Mouse (Mus musculus) kidney, postnatal 0 days (tissue): Measurements from ENCODE around the gene Lhx6. TPM values are rescaled to one million over a fixed set of nuclear protein-coding genes. Genes with fewer than 3 reads are reported as not detected.

ENCODE experiments used
- ATAC-seq: fragments of 200-750 bp; cut with Nextera tagmentation; replicated peaks from 2 replicates; pipeline ENCODE4 v1.8.0; 2017; ENCODE audit warnings: low read depth, moderate number of reproducible peaks, moderate TSS enrichment, moderate library complexity; ENCODE audit not compliant: low FRiP score
- DNase-seq: peaks from one replicate; pipeline ENCODE4 v3.0.0-alpha.2; 2016; ENCODE audit warnings: low spot score
- H3K27ac ChIP-seq: fragments of 300-500 bp; sonication (generic); 2 replicates; pipeline ENCODE4 v1.5.1; 2014; ENCODE audit warnings: mild to moderate bottlenecking
- H3K27me3 ChIP-seq: fragments of 300-500 bp; sonication (generic); 2 replicates; pipeline ENCODE4 v1.6.1; 2014; ENCODE audit warnings: low read length, mixed read lengths; ENCODE audit not compliant: insufficient read depth
- H3K36me3 ChIP-seq: fragments of 300-500 bp; sonication (generic); 2 replicates; pipeline ENCODE4 v1.6.1; 2014; ENCODE audit warnings: low read length, mixed read lengths; ENCODE audit not compliant: insufficient read depth
- H3K4me1 ChIP-seq: fragments of 300-500 bp; sonication (generic); replicated peaks from 2 replicates; pipeline ENCODE4 v1.6.1; 2014; ENCODE audit warnings: antibody characterized with exemption, low read length, mixed read lengths; ENCODE audit not compliant: insufficient read depth
- H3K4me2 ChIP-seq: fragments of 300-500 bp; sonication (generic); 2 replicates; pipeline ENCODE4 v1.6.1; 2014; ENCODE audit warnings: mild to moderate bottlenecking, low read length, moderate library complexity, mixed read lengths
- H3K4me3 ChIP-seq: fragments of 300-500 bp; sonication (generic); replicated peaks from 2 replicates; pipeline ENCODE4 v1.5.1; 2014; ENCODE audit warnings: low read depth, low read length
- H3K9ac ChIP-seq: fragments of 300-500 bp; sonication (generic); 2 replicates; pipeline ENCODE4 v1.6.1; 2014; ENCODE audit warnings: low read depth, low read length
- H3K9me3 ChIP-seq: fragments of 300-500 bp; sonication (generic); replicated peaks from 2 replicates; pipeline ENCODE4 v1.6.1; 2016; ENCODE audit warnings: low read length, inconsistent platforms, mixed read lengths
- CTCF ChIP-seq: IDR thresholded peaks from 2 replicates; pipeline ENCODE4 v1.5.1; 2016; ENCODE audit warnings: antibody characterized with exemption, low read depth, mild to moderate bottlenecking, moderate library complexity
- WGBS: fragments of 180-500 bp; shearing (Covaris S2); extraction: QIAGEN DNeasy Blood & Tissue Kit; methylation state at CpG from one replicate; pipeline ENCODE4 v1.1.7; 2014; 5-methylcytosine and 5-hydroxymethylcytosine counted together
- polyA plus RNA-seq: library from polyadenylated mRNA; unstranded; fragments of >200 nt; fragmentation: Nextera tagmentation; extraction: Ambion mirVana; gene quantifications from 2 replicates; pipeline ENCODE4 v1.2.1, GENCODE M21; 2015

Lhx6 gene
- polyA plus RNA-seq, 1 experiment from 2014 or later, result 1.7 TPM

- Histone ChIP-seq H3K4me1 (peaks cover 9% of the 10 kb centered on the region; the same call in 1 of the 2 replicates), H3K4me3 (peak overlapping the region; percentile 47), H3K9ac (no peak overlapping the region), H3K4me2 (peak overlapping the region; percentile 82), H3K9me3 (no peaks in the 10 kb centered on the region), H3K27ac (no peak overlapping the region), H3K36me3 (no peaks in the 10 kb centered on the region), H3K27me3 (peaks cover 83% of the 10 kb centered on the region)
- WGBS, result 1% methylated on average over 38 of the region's 38 CpGs
- no peak for ATAC-seq
- no peak for TF ChIP-seq CTCF
- DNase-seq, result no peak
Measured at GRCm38 (mm10) chr2:36103555-36104367, 1.4 kb downstream of the Lhx6 start.

GRCm38 (mm10) chr2:36103069-36103554, 2.1 kb downstream of the Lhx6 start:
- peak overlapping the region; percentile 82 for H3K4me2 ChIP-seq
- no peak for TF ChIP-seq CTCF
- no peaks in the 10 kb centered on the region for H3K9me3 ChIP-seq
- H3K36me3 ChIP-seq, result no peaks in the 10 kb centered on the region
- no peak overlapping the region for H3K27ac ChIP-seq
- DNase-seq (no peak), ATAC-seq (no peak)
- 3% methylated on average over 21 of the region's 21 CpGs for WGBS
- H3K9ac ChIP-seq, result no peak overlapping the region
- H3K4me1 ChIP-seq, result peaks cover 9% of the 10 kb centered on the region; the same call in 1 of the 2 replicates
- peak overlapping the region; percentile 47; the same call in 1 of the 2 replicates for H3K4me3 ChIP-seq
- H3K27me3 ChIP-seq, result peaks cover 88% of the 10 kb centered on the region

- ATAC-seq (peak; percentile 48), DNase-seq (peak; percentile 50)
- peaks cover 9% of the 10 kb centered on the region; the same call in 1 of the 2 replicates for H3K4me1 ChIP-seq
- peaks cover 88% of the 10 kb centered on the region for H3K27me3 ChIP-seq
- H3K9me3 ChIP-seq, result no peaks in the 10 kb centered on the region
- no peaks in the 10 kb centered on the region for H3K36me3 ChIP-seq
- 8% methylated on average over 21 of the region's 21 CpGs for WGBS
- TF ChIP-seq CTCF, result no peak
- peak overlapping the region; percentile 39 for H3K4me2 ChIP-seq
- peak overlapping the region; percentile 16; the same call in 1 of the 2 replicates for H3K4me3 ChIP-seq
- H3K9ac ChIP-seq, result no peak overlapping the region
- no peak overlapping the region for H3K27ac ChIP-seq
Measured at GRCm38 (mm10) chr2:36102559-36102946, 2.7 kb downstream of the Lhx6 start.

- Histone ChIP-seq H3K4me3 (peak overlapping the region; percentile 16; the same call in 1 of the 2 replicates), H3K9me3 (no peaks in the 10 kb centered on the region), H3K4me1 (peaks cover 9% of the 10 kb centered on the region; the same call in 1 of the 2 replicates), H3K9ac (0 out of 2 replicates have a peak overlapping the region, but pooled peaks have one; percentile 5), H3K27me3 (peaks cover 86% of the 10 kb centered on the region), H3K4me2 (peak overlapping the region; percentile 39), H3K36me3 (no peaks in the 10 kb centered on the region), H3K27ac (no peak overlapping the region)
- WGBS, result 8% methylated on average over 28 of the region's 28 CpGs
- no peak for TF ChIP-seq CTCF
- DNase-seq, result no peak
- ATAC-seq, result peak; percentile 5; the same call in 1 of the 2 replicates
Measured at GRCm38 (mm10) chr2:36101866-36102558, 3.2 kb downstream of the Lhx6 start.

- no peak for TF ChIP-seq CTCF
- WGBS, result 24% methylated on average over 6 of the region's 6 CpGs
- Histone ChIP-seq H3K4me1 (peaks cover under 1% of the 10 kb centered on the region; the same call in 1 of the 2 replicates), H3K27ac (no peak overlapping the region), H3K36me3 (no peaks in the 10 kb centered on the region), H3K9ac (no peak overlapping the region), H3K4me2 (no peak overlapping the region), H3K9me3 (no peaks in the 10 kb centered on the region), H3K27me3 (peaks cover 84% of the 10 kb centered on the region), H3K4me3 (no peak overlapping the region)
- peak; percentile 36 for DNase-seq
- no peak for ATAC-seq
Measured at GRCm38 (mm10) chr2:36099739-36100138, 5.5 kb downstream of the Lhx6 start.

GRCm38 (mm10) chr2:36098021-36098420, 7.2 kb downstream of the Lhx6 start:
- Histone ChIP-seq H3K36me3 (no peaks in the 10 kb centered on the region), H3K9me3 (no peaks in the 10 kb centered on the region), H3K27ac (no peak overlapping the region), H3K27me3 (peaks cover 86% of the 10 kb centered on the region), H3K4me2 (no peak overlapping the region), H3K4me3 (no peak overlapping the region), H3K9ac (no peak overlapping the region), H3K4me1 (no peaks in the 10 kb centered on the region; the same call in 1 of the 2 replicates)
- DNase-seq, result no peak
- ATAC-seq, result no peak
- WGBS, result 20% methylated on average over 5 of the region's 5 CpGs
- TF ChIP-seq CTCF, result no peak
